ENCODE assay signal across 7 mouse cellular contexts in the genomic region with DNA sequence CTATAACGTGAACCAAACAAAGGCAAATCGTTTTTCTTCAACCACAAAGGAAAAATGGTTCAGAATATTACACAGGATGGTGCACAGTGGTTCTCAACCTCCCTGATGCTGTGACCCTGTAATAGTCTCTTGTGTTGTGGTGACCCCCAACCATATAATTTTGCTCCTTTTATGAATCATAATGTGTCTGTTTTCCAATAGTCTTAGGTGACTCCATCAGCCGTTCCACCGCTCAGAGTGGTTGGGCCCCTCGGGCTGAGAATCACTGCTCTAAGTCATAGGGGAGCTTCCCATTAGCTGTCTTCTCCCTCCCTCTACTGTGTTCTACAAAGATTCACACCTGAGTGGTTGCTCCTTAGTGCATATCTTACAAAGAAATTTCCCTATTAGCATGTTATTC. TPM values are rescaled to one million over a fixed set of nuclear protein-coding genes. Genes with fewer than 3 reads are reported as not detected.
"Had no signal": no experiment of that assay in that cellular context is flagged by ENCODE, and none has a peak within 500 bp of the region (broad histone marks: within the 10 kb centered on the region; RNA-seq: fewer than 3 reads in every experiment).

No protein-coding gene starts in this region.

- H3K9me3 ChIP-seq: kidney, embryonic 15.5 days; limb, embryonic 13.5 days; neural tube, embryonic 13.5 days; stomach, embryonic 15.5 days had no signal

- H3K4me3 ChIP-seq: kidney, embryonic 15.5 days; limb, embryonic 13.5 days; neural tube, embryonic 13.5 days; stomach, embryonic 15.5 days had no signal

- H3K36me3 ChIP-seq: neural tube, embryonic 13.5 days; stomach, embryonic 15.5 days had no signal

- ATAC-seq: midbrain, embryonic 16.5 days had no signal

- H3K4me2 ChIP-seq: kidney, embryonic 15.5 days; limb, embryonic 13.5 days; neural tube, embryonic 13.5 days; stomach, embryonic 15.5 days had no signal

- H3K9ac ChIP-seq: kidney, embryonic 15.5 days; limb, embryonic 13.5 days; liver, embryonic 14.5 days; neural tube, embryonic 13.5 days; stomach, embryonic 15.5 days had no signal

- H3K27me3 ChIP-seq: kidney, embryonic 15.5 days; limb, embryonic 13.5 days; neural tube, embryonic 13.5 days; stomach, embryonic 15.5 days had no signal

- H3K27ac ChIP-seq: kidney, embryonic 15.5 days; limb, embryonic 13.5 days; liver, embryonic 14.5 days; neural tube, embryonic 13.5 days; stomach, embryonic 15.5 days had no signal

RNA-seq across cellular contexts. Expression of a gene that starts 9.4 kb away (rescaled TPM):
- polyA plus RNA-seq: liver, adult 2 months had no signal
